Comparison of ENCODE assay signal across 9 mouse cellular contexts in the genomic region with DNA sequence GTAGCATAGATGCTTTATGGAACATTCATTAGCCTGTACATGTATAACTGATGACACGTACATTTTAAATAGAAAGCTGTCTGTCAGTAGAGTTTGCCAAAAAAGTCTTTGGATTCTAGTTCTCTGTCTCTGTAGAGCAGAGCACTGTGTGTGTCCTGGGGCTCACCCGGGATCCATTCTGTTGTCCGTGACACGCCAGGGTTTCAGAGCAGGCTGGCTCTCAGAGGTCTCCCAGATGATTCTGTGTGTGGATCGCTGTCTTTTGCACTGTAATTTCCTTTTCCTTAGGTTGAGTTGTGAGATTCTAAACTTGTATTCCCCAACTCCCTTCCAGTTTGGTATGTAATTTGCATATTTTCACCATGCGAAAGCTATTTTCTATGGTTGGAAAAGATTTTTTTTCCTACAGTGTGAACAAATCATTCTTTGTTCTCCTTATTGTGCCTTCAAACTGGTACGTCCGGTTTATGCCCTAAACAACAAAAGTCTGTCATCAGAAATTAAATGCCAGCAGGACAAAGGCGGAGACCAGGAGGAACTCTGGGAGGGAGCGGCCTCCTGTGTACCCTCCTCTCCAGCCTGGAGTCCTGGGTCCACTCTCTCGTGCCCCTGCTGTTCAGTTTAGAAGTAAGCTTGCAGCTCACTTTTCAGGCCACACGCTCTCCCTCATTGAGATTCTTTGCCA. TPM values are rescaled to one million over a fixed set of nuclear protein-coding genes. Genes with fewer than 3 reads are reported as not detected.
A peak's percentile ranks its signal among the peaks of the same experiment; 100 is the strongest.
DNase-seq lines count a peak whose midpoint lies in the region; ATAC-seq and TF ChIP-seq lines count a peak whose summit lies in the region.
"Had no signal": no experiment of that assay in that cellular context is flagged by ENCODE, and none has a peak within 500 bp of the region (broad histone marks: within the 10 kb centered on the region; RNA-seq: fewer than 3 reads in every experiment).

No protein-coding gene starts in this region.

- no peak overlapping the region for H3K27ac ChIP-seq in forebrain, postnatal 0 days (ENCODE audit: low read depth, low read length)
- H3K27ac ChIP-seq in forebrain, embryonic 13.5 days, result no peak overlapping the region
- H3K27ac ChIP-seq in heart, embryonic 13.5 days (replicated peaks), result peak overlapping the region; percentile 3; the same call in 1 of the 2 replicates
- peak overlapping the region; percentile 66 for H3K27ac ChIP-seq in lung, embryonic 14.5 days (ENCODE audit: low read depth)

- no peak overlapping the region for H3K4me2 ChIP-seq in forebrain, postnatal 0 days (ENCODE audit: low read depth)
- H3K4me2 ChIP-seq in forebrain, embryonic 13.5 days, result no peak overlapping the region
- no peak overlapping the region for H3K4me2 ChIP-seq in heart, embryonic 13.5 days
- H3K4me2 ChIP-seq in lung, embryonic 14.5 days, result no peak overlapping the region

- no peak overlapping the region for H3K4me3 ChIP-seq in forebrain, postnatal 0 days (ENCODE audit: low read depth, low read length)
- H3K4me3 ChIP-seq in forebrain, embryonic 13.5 days, result no peak overlapping the region
- H3K4me3 ChIP-seq in E14TG2a.4 (replicated peaks; ENCODE audit: low read length), result peak overlapping the region; percentile 47
- no peak overlapping the region for H3K4me3 ChIP-seq in heart, embryonic 13.5 days
- no peak overlapping the region for H3K4me3 ChIP-seq in lung, embryonic 14.5 days (ENCODE audit: low read depth, low read length)

- DNase-seq in forebrain, postnatal 0 days, result peak; percentile 1
- DNase-seq in lung, embryonic 14.5 days, result peak; percentile 51
- no peak for DNase-seq in thymus, postnatal 10 days (ENCODE audit: low spot score in 2 of 2)
- no peak for DNase-seq in adrenal gland, adult 8-10 months
- DNase-seq in left cerebral cortex, adult 9 months (ENCODE audit: low spot score in 2 of 2), result no peak
- DNase-seq: liver had no signal

- H3K4me1 ChIP-seq in forebrain, postnatal 0 days (ENCODE audit: insufficient read depth), result no peaks in the 10 kb centered on the region
- peaks cover 11% of the 10 kb centered on the region; the same call in 1 of the 2 replicates for H3K4me1 ChIP-seq in forebrain, embryonic 13.5 days
- peaks cover 16% of the 10 kb centered on the region for H3K4me1 ChIP-seq in E14TG2a.4 (replicated peaks; ENCODE audit: low read depth, low read length)
- H3K4me1 ChIP-seq in heart, embryonic 13.5 days, result peaks cover 12% of the 10 kb centered on the region; the same call in 1 of the 2 replicates
- H3K4me1 ChIP-seq in lung, embryonic 14.5 days (ENCODE audit: insufficient read depth), result no peaks in the 10 kb centered on the region; the same call in 1 of the 2 replicates

- no peaks in the 10 kb centered on the region for H3K9me3 ChIP-seq in forebrain, postnatal 0 days (ENCODE audit: low read length)
- no peaks in the 10 kb centered on the region for H3K9me3 ChIP-seq in forebrain, embryonic 13.5 days (replicated peaks)
- H3K9me3 ChIP-seq in E14TG2a.4 (ENCODE audit: low read length), result no peaks in the 10 kb centered on the region
- H3K9me3 ChIP-seq in heart, embryonic 13.5 days, result no peaks in the 10 kb centered on the region
- no peaks in the 10 kb centered on the region for H3K9me3 ChIP-seq in lung, embryonic 14.5 days (ENCODE audit: low read depth, low read length)

- H3K27me3 ChIP-seq in forebrain, postnatal 0 days (ENCODE audit: insufficient read depth, low read length), result no peaks in the 10 kb centered on the region
- no peaks in the 10 kb centered on the region for H3K27me3 ChIP-seq in forebrain, embryonic 13.5 days
- no peaks in the 10 kb centered on the region for H3K27me3 ChIP-seq in E14TG2a.4 (ENCODE audit: insufficient read depth, low read length)
- H3K27me3 ChIP-seq in heart, embryonic 13.5 days (replicated peaks), result no peaks in the 10 kb centered on the region
- H3K27me3 ChIP-seq in lung, embryonic 14.5 days (ENCODE audit: insufficient read depth, low read length), result no peaks in the 10 kb centered on the region

- 31% methylated on average over 12 of the region's 12 CpGs for WGBS in forebrain, postnatal 0 days
- WGBS in forebrain, embryonic 13.5 days, result 33% methylated on average over 12 of the region's 12 CpGs
- 70% methylated on average over 12 of the region's 12 CpGs for WGBS in heart, embryonic 13.5 days
- WGBS in lung, embryonic 14.5 days, result 54% methylated on average over 12 of the region's 12 CpGs

- no peak overlapping the region for H3K9ac ChIP-seq in forebrain, postnatal 0 days
- H3K9ac ChIP-seq in forebrain, embryonic 13.5 days, result no peak overlapping the region
- H3K9ac ChIP-seq in heart, embryonic 13.5 days, result no peak overlapping the region
- peak overlapping the region; percentile 42; the same call in 1 of the 2 replicates for H3K9ac ChIP-seq in lung, embryonic 14.5 days

- ATAC-seq in forebrain, postnatal 0 days, result no peak
- no peak for ATAC-seq in forebrain, embryonic 13.5 days
- no peak for ATAC-seq in heart, embryonic 13.5 days (ENCODE audit: extremely low read depth, insufficient number of reproducible peaks, low FRiP score, low TSS enrichment)
- peak; percentile 70 for ATAC-seq in lung, embryonic 14.5 days (ENCODE audit: insufficient read depth)

- TF ChIP-seq CTCF in forebrain, postnatal 0 days (IDR thresholded peaks at IDR 0.05; ENCODE audit: low read depth), result no peak
- no peak for TF ChIP-seq CTCF in E14TG2a.4 (conservative IDR thresholded peaks at IDR 0.05; ENCODE audit: low read length)
- peak; percentile 23; the same call in 1 of the 2 replicates for TF ChIP-seq CTCF in lung, embryonic 14.5 days (IDR thresholded peaks at IDR 0.05; ENCODE audit: low read depth)

- no peaks in the 10 kb centered on the region for H3K36me3 ChIP-seq in forebrain, postnatal 0 days (ENCODE audit: insufficient read depth)
- H3K36me3 ChIP-seq in forebrain, embryonic 13.5 days (ENCODE audit: poor library complexity, severe bottlenecking), result no peaks in the 10 kb centered on the region
- H3K36me3 ChIP-seq in E14TG2a.4 (ENCODE audit: insufficient read depth, low read length), result 0 out of 2 replicates have a peak, but pooled peaks cover 6% of the 10 kb centered on the region
- H3K36me3 ChIP-seq in heart, embryonic 13.5 days, result no peaks in the 10 kb centered on the region
- no peaks in the 10 kb centered on the region for H3K36me3 ChIP-seq in lung, embryonic 14.5 days (ENCODE audit: insufficient read depth)

RNA-seq across cellular contexts. Expression of a gene that starts 39.4 kb away (rescaled TPM):
- total RNA-seq in forebrain, postnatal 0 days (2014; rRNA removed), result 29.3 and 33.1 TPM in 2 replicates
- polyA plus RNA-seq in forebrain, postnatal 0 days (2015; fragmentation: Nextera tagmentation; extraction: Ambion mirVana), result 30.3 and 31.6 TPM in 2 replicates
- 19.6 and 19.7 TPM in 2 replicates for polyA plus RNA-seq in forebrain, embryonic 13.5 days (2015; fragmentation: Nextera tagmentation; extraction: Ambion mirVana)
- polyA plus RNA-seq in heart, embryonic 13.5 days (2015; fragmentation: Nextera tagmentation; extraction: Ambion mirVana), result 17.4 and 18.3 TPM in 2 replicates
- 31.1 and 35.0 TPM in 2 replicates for polyA plus RNA-seq in lung, embryonic 14.5 days (2014; fragmentation: Nextera tagmentation; extraction: Ambion mirVana)
- total RNA-seq in adrenal gland, adult 8-10 months (2022), result 10 to 100 TPM; 47.5 to 76.4 (median 53.4) TPM

Comparison
In these comparisons a context has a peak if more than half of its experiments do, and no peak if none do; other contexts are left out.
1. DNase-seq: peak in forebrain, postnatal 0 days (single experiment) and lung, embryonic 14.5 days (single experiment); none in thymus, postnatal 10 days (0 of 2), adrenal gland, adult 8-10 months (single experiment) and left cerebral cortex, adult 9 months (0 of 2).
2. H3K27ac ChIP-seq: peak in heart, embryonic 13.5 days (single experiment) and lung, embryonic 14.5 days (single experiment); none in forebrain, postnatal 0 days (single experiment) and forebrain, embryonic 13.5 days (single experiment).